Mouse (Mus musculus) kidney, adult 2 months (tissue): ENCODE measurements at regions not wholly inside any gene's neighbourhood (a gene's known extent, or its start where the extent isn't known, plus 50 kb on each side); places are given as distances from the start of the nearest gene placed in this dataset.

Experiments
- DNase-seq: peaks from one replicate; pipeline ENCODE4 v3.0.0; 2021
- H3K27ac ChIP-seq: fragments of 200-500 bp; 2 replicates; pipeline ENCODE4 v1.5.1; 2012; ENCODE audit warnings: low read depth, low read length, control low read depth, inconsistent platforms; ENCODE audit not compliant: insufficient read depth
- H3K27me3 ChIP-seq: fragments of 200-500 bp; replicated peaks from 2 replicates; pipeline ENCODE4 v1.6.1; 2012; ENCODE audit warnings: mild to moderate bottlenecking, moderate library complexity, low read length, inconsistent platforms; ENCODE audit not compliant: control insufficient read depth, insufficient read depth
- H3K36me3 ChIP-seq: fragments of 200-500 bp; 2 replicates; pipeline ENCODE4 v1.6.1; 2012; ENCODE audit warnings: mild to moderate bottlenecking, moderate library complexity, low read length, inconsistent platforms; ENCODE audit not compliant: control insufficient read depth, insufficient read depth
- H3K4me1 ChIP-seq: fragments of 200-500 bp; 2 replicates; pipeline ENCODE4 v1.6.1; 2011; ENCODE audit warnings: low read length; ENCODE audit not compliant: control insufficient read depth, insufficient read depth
- H3K4me3 ChIP-seq: fragments of 200-500 bp; 2 replicates; pipeline ENCODE4 v1.5.1; 2011; ENCODE audit warnings: mild to moderate bottlenecking, low read depth, low read length, control low read depth; ENCODE audit not compliant: insufficient read depth
- CTCF ChIP-seq: fragments of 200-500 bp; conservative IDR thresholded peaks from 2 replicates; pipeline ENCODE4 v1.5.1; 2011; ENCODE audit warnings: low read depth, mild to moderate bottlenecking, control low read depth, low read length, moderate library complexity, mixed read lengths; ENCODE audit not compliant: insufficient read depth, insufficient read length
- POLR2A ChIP-seq: fragments of 200-500 bp; IDR thresholded peaks from one replicate; pipeline ENCODE4 v1.6.1; 2011; ENCODE audit warnings: low read depth, low read length, control low read depth
- WGBS: fragments of 180-500 bp; shearing (Covaris S2); methylation state at CpG from one replicate; pipeline ENCODE4 v1.1.7; 2018; 5-methylcytosine and 5-hydroxymethylcytosine counted together

GRCm38 (mm10) chr4:52752838-52753509 is 61.4 kb upstream of the Olfr275 start:
- TF ChIP-seq CTCF (no peak), POLR2A (no peak)
- no peaks in the 10 kb centered on the region for H3K27me3 ChIP-seq
- H3K4me3 ChIP-seq, result no peak overlapping the region
- no peaks in the 10 kb centered on the region for H3K36me3 ChIP-seq
- 76% methylated on average over 8 of the region's 8 CpGs for WGBS
- no peak for DNase-seq
- H3K4me1 ChIP-seq, result no peaks in the 10 kb centered on the region
- no peak overlapping the region for H3K27ac ChIP-seq
